Mouse (Mus musculus) CH12.LX (cell line): ENCODE measurements at regions not wholly inside any gene's neighbourhood (a gene's known extent, or its start where the extent isn't known, plus 50 kb on each side); places are given as distances from the start of the nearest gene placed in this dataset.

Experiments used
- DNase-seq: peaks from one replicate; pipeline ENCODE4 v3.0.0-alpha.2; 2013; ENCODE audit errors: extremely low read depth
- H3K27ac ChIP-seq: 2 replicates; pipeline ENCODE4 v1.5.1; 2012; ENCODE audit warnings: low read depth, mild to moderate bottlenecking, control low read depth, moderate library complexity; ENCODE audit not compliant: insufficient read depth
- H3K27me3 ChIP-seq: replicated peaks from 2 replicates; pipeline ENCODE3; 2012; ENCODE audit warnings: inconsistent platforms
- H3K36me3 ChIP-seq, 2 experiments: replicated peaks in 1 of 2; 2 replicates each; pipeline versions ENCODE3 to v1.6.1; 2012; ENCODE audit warnings: inconsistent platforms in 1 of 2, low read length in 1 of 2, mild to moderate bottlenecking in 1 of 2, mixed read lengths in 1 of 2, moderate library complexity in 1 of 2; ENCODE audit not compliant: control insufficient read depth in 1 of 2, insufficient read depth in 1 of 2
- H3K4me1 ChIP-seq, 2 experiments: 2 replicates each; pipeline ENCODE4 v1.6.1; 2012; ENCODE audit warnings: inconsistent platforms in 1 of 2, moderate library complexity in 1 of 2; ENCODE audit not compliant: insufficient read depth in 2 of 2, control insufficient read depth in 1 of 2
- H3K4me2 ChIP-seq: 2 replicates; pipeline ENCODE4 v1.6.1; 2012; ENCODE audit warnings: low read depth, mild to moderate bottlenecking, control low read depth; ENCODE audit not compliant: poor library complexity, insufficient read depth, severe bottlenecking
- H3K4me3 ChIP-seq, 3 experiments: fragments of 150-350 bp in 1 of 3; sonication (generic) in 1 of 3; replicated peaks in 1 of 3; 2 replicates each; pipeline versions ENCODE3 to v1.5.1; 2011 to 2012; ENCODE audit warnings: low read depth in 2 of 3, low read length in 2 of 3, mild to moderate bottlenecking in 2 of 3, moderate library complexity in 2 of 3, control low read depth in 1 of 3, improper control_type of control experiment in 1 of 3, inconsistent platforms in 1 of 3, mixed read lengths in 1 of 3; ENCODE audit not compliant: poor library complexity in 1 of 3
- H3K79me2 ChIP-seq: replicated peaks from 2 replicates; pipeline ENCODE4 v1.6.1; 2012; ENCODE audit warnings: mild to moderate bottlenecking, moderate library complexity; ENCODE audit not compliant: control insufficient read depth, poor library complexity, insufficient read depth, severe bottlenecking; ENCODE audit errors: extremely low read depth
- H3K9ac ChIP-seq: 2 replicates; pipeline ENCODE4 v1.6.1; 2012; ENCODE audit warnings: low read depth, mild to moderate bottlenecking, control low read depth, moderate library complexity; ENCODE audit not compliant: insufficient read depth
- H3K9me3 ChIP-seq: replicated peaks from 2 replicates; pipeline ENCODE3; 2012; ENCODE audit warnings: low read length, inconsistent platforms, mixed read lengths
- CHD1 ChIP-seq: IDR thresholded peaks from 2 replicates; pipeline ENCODE4 v1.6.1; 2012; ENCODE audit warnings: low read depth, low read length, improper control_type of control experiment, inconsistent platforms
- CHD2 ChIP-seq: IDR thresholded peaks from 2 replicates; pipeline ENCODE4 v1.6.1; 2011; ENCODE audit warnings: low read length, improper control_type of control experiment
- E2F4 ChIP-seq: IDR thresholded peaks from 2 replicates; pipeline ENCODE4 v1.6.1; 2011; ENCODE audit warnings: low read depth, low read length, improper control_type of control experiment; ENCODE audit not compliant: insufficient replicate concordance
- ELF1 ChIP-seq: IDR thresholded peaks from 2 replicates; pipeline ENCODE4 v1.6.1; 2014; ENCODE audit warnings: low read depth, mild to moderate bottlenecking, inconsistent platforms, low read length, improper control_type of control experiment
- EP300 ChIP-seq: IDR thresholded peaks from 2 replicates; pipeline ENCODE4 v1.6.1; 2011; ENCODE audit warnings: low read length, improper control_type of control experiment
- HCFC1 ChIP-seq: IDR thresholded peaks from 2 replicates; pipeline ENCODE4 v1.6.1; 2012; ENCODE audit warnings: low read depth, mild to moderate bottlenecking, inconsistent platforms, low read length, improper control_type of control experiment
- IRF4 ChIP-seq: IDR thresholded peaks from 2 replicates; pipeline ENCODE4 v1.6.1; 2014; ENCODE audit warnings: low read depth, mild to moderate bottlenecking, inconsistent platforms, low read length, improper control_type of control experiment
- JUN ChIP-seq: IDR thresholded peaks from 2 replicates; pipeline ENCODE4 v1.6.1; 2011; ENCODE audit warnings: low read depth, mild to moderate bottlenecking, low read length, improper control_type of control experiment, moderate library complexity; ENCODE audit not compliant: insufficient read depth
- JUND ChIP-seq: conservative IDR thresholded peaks from 2 replicates; pipeline ENCODE4 v1.6.1; 2011; ENCODE audit warnings: low read depth, low read length, improper control_type of control experiment
- KAT2A ChIP-seq: IDR thresholded peaks from 2 replicates; pipeline ENCODE4 v1.6.1; 2012; ENCODE audit warnings: low read length, improper control_type of control experiment, inconsistent platforms; ENCODE audit not compliant: insufficient replicate concordance
- MAFK ChIP-seq: IDR thresholded peaks from 2 replicates; pipeline ENCODE4 v1.6.1; 2011; ENCODE audit warnings: low read length, improper control_type of control experiment; ENCODE audit not compliant: insufficient replicate concordance
- MAX ChIP-seq: IDR thresholded peaks from 2 replicates; pipeline ENCODE4 v1.6.1; 2011; ENCODE audit warnings: low read length, improper control_type of control experiment
- MEF2A ChIP-seq: IDR thresholded peaks from 2 replicates; pipeline ENCODE4 v1.6.1; 2014; ENCODE audit warnings: low read depth, mild to moderate bottlenecking, inconsistent platforms, low read length, improper control_type of control experiment, borderline replicate concordance
- MXI1 ChIP-seq: IDR thresholded peaks from 2 replicates; pipeline ENCODE4 v1.6.1; 2011; ENCODE audit warnings: mild to moderate bottlenecking, low read depth, low read length, improper control_type of control experiment
- MYC ChIP-seq: IDR thresholded peaks from 2 replicates; pipeline ENCODE4 v1.6.1; 2011; ENCODE audit warnings: low read depth, mild to moderate bottlenecking, improper control_type of control experiment, low read length
- NRF1 ChIP-seq: IDR thresholded peaks from 2 replicates; pipeline ENCODE4 v1.6.1; 2014; ENCODE audit warnings: low read depth, mild to moderate bottlenecking, inconsistent platforms, low read length, improper control_type of control experiment, moderate library complexity
- PAX5 ChIP-seq: IDR thresholded peaks from 2 replicates; pipeline ENCODE4 v1.6.1; 2012; ENCODE audit warnings: low read length, inconsistent platforms, mixed read lengths
- POLR2A ChIP-seq: IDR thresholded peaks from 2 replicates; pipeline ENCODE4 v1.6.1; 2011; ENCODE audit warnings: low read depth, mild to moderate bottlenecking, improper control_type of control experiment, low read length
- POLR2AphosphoS2 ChIP-seq: IDR thresholded peaks from 2 replicates; pipeline ENCODE4 v1.6.1; 2011; ENCODE audit warnings: low read depth, low read length, improper control_type of control experiment
- RAD21 ChIP-seq: IDR thresholded peaks from 2 replicates; pipeline ENCODE4 v1.6.1; 2011; ENCODE audit warnings: low read depth, mild to moderate bottlenecking, low read length, improper control_type of control experiment, moderate library complexity
- SIN3A ChIP-seq: IDR thresholded peaks from 2 replicates; pipeline ENCODE4 v1.6.1; 2012; ENCODE audit warnings: low read length, improper control_type of control experiment, inconsistent platforms
- TBP ChIP-seq: conservative IDR thresholded peaks from 2 replicates; pipeline ENCODE4 v1.6.1; 2011; ENCODE audit warnings: low read depth, low read length, improper control_type of control experiment
- TCF12 ChIP-seq: IDR thresholded peaks from 2 replicates; pipeline ENCODE4 v1.6.1; 2014; ENCODE audit warnings: low read depth, mild to moderate bottlenecking, inconsistent platforms, low read length, improper control_type of control experiment
- UBTF ChIP-seq: IDR thresholded peaks from 2 replicates; pipeline ENCODE4 v1.6.1; 2012; ENCODE audit warnings: low read depth, mild to moderate bottlenecking, inconsistent platforms, low read length, improper control_type of control experiment, moderate library complexity
- USF1 ChIP-seq: IDR thresholded peaks from 2 replicates; pipeline ENCODE4 v1.6.1; 2014; ENCODE audit warnings: low read depth, mild to moderate bottlenecking, inconsistent platforms, low read length, improper control_type of control experiment
- USF2 ChIP-seq: conservative IDR thresholded peaks from 2 replicates; pipeline ENCODE4 v1.6.1; 2011; ENCODE audit warnings: low read depth, low read length, improper control_type of control experiment
- ZC3H11A ChIP-seq: IDR thresholded peaks from 2 replicates; pipeline ENCODE4 v1.6.1; 2012; ENCODE audit warnings: low read depth, mild to moderate bottlenecking, inconsistent platforms, low read length, improper control_type of control experiment
- ZMIZ1 ChIP-seq: IDR thresholded peaks from 2 replicates; pipeline ENCODE4 v1.6.1; 2012; ENCODE audit warnings: low read depth, mild to moderate bottlenecking, inconsistent platforms, low read length, improper control_type of control experiment
- ZNF384 ChIP-seq: IDR thresholded peaks from 2 replicates; pipeline ENCODE4 v1.6.1; 2012; ENCODE audit warnings: low read depth, low read length, improper control_type of control experiment, inconsistent platforms
- dilution Hi-C: fragments of 300-500 bp; cut with MboI; formaldehyde crosslinking; loops from 2 replicates; pipeline ENCODE4 v1.14.3; 2020; ENCODE audit warnings: low sequenced_read_pairs; ENCODE audit not compliant: extremely low pct_unique_long_range_greater_than_20kb, extremely low pct_ligation_motif_present
- in situ Hi-C: fragments of 300-500 bp; cut with MboI; formaldehyde crosslinking; loops from 3 replicates; pipeline ENCODE4 v1.14.3; 2019; ENCODE audit warnings: low sequenced_read_pairs, low pct_ligation_motif_present, low pct_unique_long_range_greater_than_20kb, mixed read lengths

DNA sequence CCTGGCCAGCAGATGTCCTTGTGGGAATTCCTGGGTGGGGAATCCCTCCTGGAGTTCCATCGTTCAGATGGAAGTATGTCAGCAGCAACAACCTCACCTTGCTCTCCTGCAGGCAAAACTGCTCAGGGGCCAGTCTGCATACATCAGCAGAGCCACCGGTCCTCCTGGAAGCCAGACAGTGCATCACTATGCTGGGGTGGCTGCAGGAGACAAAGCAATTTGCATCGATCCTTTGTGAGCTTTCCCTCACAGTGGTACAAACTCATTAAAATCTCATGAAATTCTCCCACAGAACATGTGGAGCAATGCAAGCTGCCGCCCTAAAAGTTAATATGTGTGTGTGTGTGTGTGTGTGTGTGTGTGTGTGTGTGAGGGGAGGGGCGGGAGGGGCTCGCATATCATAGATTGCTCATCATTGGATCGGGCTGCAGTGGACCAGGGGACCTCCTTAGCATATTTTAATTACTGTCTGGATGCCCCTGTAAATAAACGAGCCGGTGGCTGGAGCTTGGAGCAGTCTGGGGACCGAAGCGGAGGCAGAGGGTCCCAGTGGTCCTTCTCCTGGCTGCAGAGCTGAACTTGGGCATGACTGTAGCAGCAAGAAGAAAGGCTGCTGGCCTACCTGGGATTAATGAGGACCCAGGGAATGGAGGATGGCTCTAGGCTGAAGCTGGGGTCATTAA is 597.8 kb downstream of the Vrk1 start:
- Histone ChIP-seq H3K4me3 (no peak overlapping the region), H3K9me3 (peaks cover 87% of the 10 kb centered on the region), H3K27ac (no peak overlapping the region), H3K36me3 (no peaks in the 10 kb centered on the region), H3K27me3 (no peaks in the 10 kb centered on the region), H3K4me1 (no peaks in the 10 kb centered on the region), H3K79me2 (no peaks in the 10 kb centered on the region), H3K4me2 (no peak overlapping the region), H3K9ac (no peak overlapping the region)
- dilution Hi-C loops (no loop called here), in situ Hi-C loops (no loop called here)
- no peak for DNase-seq
- no peak for TF ChIP-seq MYC
- TF ChIP-seq ZNF384: no peak
- no peak for TF ChIP-seq TCF12
- TF ChIP-seq MXI1: no peak
- TF ChIP-seq E2F4: no peak
- no peak for TF ChIP-seq CHD2
- TF ChIP-seq SIN3A: no peak
- TF ChIP-seq POLR2AphosphoS2: no peak
- TF ChIP-seq IRF4: no peak
- no peak for TF ChIP-seq USF2
- TF ChIP-seq KAT2A: no peak
- TF ChIP-seq MAX: no peak
- TF ChIP-seq ELF1: no peak
- no peak for TF ChIP-seq POLR2A
- no peak for TF ChIP-seq JUN

DNA sequence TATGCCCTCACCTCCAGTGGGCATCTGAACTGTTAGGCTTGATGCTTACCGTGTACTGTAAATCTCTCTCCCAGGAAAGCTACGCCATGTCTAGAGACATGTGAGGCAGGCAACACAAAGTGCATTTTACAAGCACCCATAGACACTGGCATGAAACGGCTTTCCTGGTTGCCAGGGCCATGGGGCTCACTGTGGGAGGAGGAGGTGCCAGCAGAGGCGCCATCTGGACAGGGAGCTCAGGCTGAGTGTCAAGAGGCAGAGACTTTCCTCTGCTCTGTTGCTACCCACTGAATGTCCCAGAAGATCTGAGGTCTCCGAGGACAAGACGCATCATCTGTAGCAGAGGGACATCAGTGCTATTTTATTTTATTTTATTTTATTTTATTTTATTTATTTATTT is 608.7 kb downstream of the Vrk1 start:
- no peak for DNase-seq
- H3K9me3 ChIP-seq: peaks cover 87% of the 10 kb centered on the region
- H3K4me3 ChIP-seq: no peak overlapping the region
- H3K27ac ChIP-seq: no peak overlapping the region
- TF ChIP-seq MYC (no peak), HCFC1 (no peak)
- no peak overlapping the region for H3K4me2 ChIP-seq
- H3K9ac ChIP-seq: no peak overlapping the region
- no peaks in the 10 kb centered on the region for H3K36me3 ChIP-seq
- H3K4me1 ChIP-seq: no peaks in the 10 kb centered on the region
- in situ Hi-C loops: no loop called here
- dilution Hi-C loops: no loop called here
- H3K27me3 ChIP-seq: no peaks in the 10 kb centered on the region
- H3K79me2 ChIP-seq: no peaks in the 10 kb centered on the region

DNA sequence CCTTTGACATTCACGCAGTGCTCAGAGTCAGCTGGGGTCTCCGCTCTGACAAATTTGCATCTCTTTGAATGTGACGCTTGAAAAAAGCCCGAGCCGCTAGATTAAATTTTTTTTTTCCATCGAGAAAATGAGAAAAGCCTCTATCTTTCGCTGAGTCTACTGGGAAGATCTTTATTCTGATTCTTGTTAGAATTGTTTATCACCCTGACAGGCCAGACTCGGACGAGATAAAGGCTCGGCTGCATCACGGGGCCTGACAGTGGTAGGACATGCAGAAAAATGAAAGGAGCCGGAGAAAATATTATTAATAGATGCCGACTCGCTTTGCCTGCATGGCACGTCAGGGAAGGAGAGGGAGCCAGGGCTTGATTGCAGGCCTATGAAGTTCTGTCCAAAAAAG is 616.8 kb downstream of the Vrk1 start:
- Histone ChIP-seq H3K4me2 (no peak overlapping the region), H3K4me1 (no peaks in the 10 kb centered on the region), H3K27me3 (no peaks in the 10 kb centered on the region), H3K36me3 (no peaks in the 10 kb centered on the region), H3K27ac (no peak overlapping the region), H3K4me3 (no peak overlapping the region), H3K9ac (no peak overlapping the region), H3K79me2 (no peaks in the 10 kb centered on the region), H3K9me3 (peaks cover 81% of the 10 kb centered on the region)
- DNase-seq: no peak
- in situ Hi-C loops (no loop called here), dilution Hi-C loops (no loop called here)
- no peak for TF ChIP-seq MAX
- TF ChIP-seq ZC3H11A: no peak
- no peak for TF ChIP-seq NRF1
- no peak for TF ChIP-seq E2F4
- TF ChIP-seq CHD1: no peak
- TF ChIP-seq EP300: no peak
- TF ChIP-seq UBTF: no peak
- no peak for TF ChIP-seq JUND
- TF ChIP-seq RAD21: no peak
- no peak for TF ChIP-seq IRF4
- no peak for TF ChIP-seq PAX5
- TF ChIP-seq MEF2A: no peak
- TF ChIP-seq MAFK: no peak
- TF ChIP-seq TBP: no peak
- no peak for TF ChIP-seq USF1
- no peak for TF ChIP-seq ZMIZ1
